Mouse (Mus musculus) activated CD4-positive, CD25-positive, alpha-beta regulatory T cell, adult 4 months (primary cell): Measurements from ENCODE around the gene Ptbp1. TPM values are rescaled to one million over a fixed set of nuclear protein-coding genes. Genes with fewer than 3 reads are reported as not detected.
A peak's percentile ranks its signal among the peaks of the same experiment; 100 is the strongest.

Source experiments
- ATAC-seq: one replicate; pipeline ENCODE4 v1.8.0; 2017
- polyA plus RNA-seq, 2 experiments: library from polyadenylated mRNA; unstranded; fragments of 100-300 nt; shearing (Covaris generic); gene quantifications; one replicate each; pipeline ENCODE4 v1.2.1; 2017

Gene Ptbp1
- polyA plus RNA-seq, 2 experiments from 2014 or later: 94.0 to 159 TPM

- no peak for ATAC-seq
Measured at GRCm38 (mm10) chr10:79859116-79859515, 4.9 kb downstream of the Ptbp1 start.

DNA sequence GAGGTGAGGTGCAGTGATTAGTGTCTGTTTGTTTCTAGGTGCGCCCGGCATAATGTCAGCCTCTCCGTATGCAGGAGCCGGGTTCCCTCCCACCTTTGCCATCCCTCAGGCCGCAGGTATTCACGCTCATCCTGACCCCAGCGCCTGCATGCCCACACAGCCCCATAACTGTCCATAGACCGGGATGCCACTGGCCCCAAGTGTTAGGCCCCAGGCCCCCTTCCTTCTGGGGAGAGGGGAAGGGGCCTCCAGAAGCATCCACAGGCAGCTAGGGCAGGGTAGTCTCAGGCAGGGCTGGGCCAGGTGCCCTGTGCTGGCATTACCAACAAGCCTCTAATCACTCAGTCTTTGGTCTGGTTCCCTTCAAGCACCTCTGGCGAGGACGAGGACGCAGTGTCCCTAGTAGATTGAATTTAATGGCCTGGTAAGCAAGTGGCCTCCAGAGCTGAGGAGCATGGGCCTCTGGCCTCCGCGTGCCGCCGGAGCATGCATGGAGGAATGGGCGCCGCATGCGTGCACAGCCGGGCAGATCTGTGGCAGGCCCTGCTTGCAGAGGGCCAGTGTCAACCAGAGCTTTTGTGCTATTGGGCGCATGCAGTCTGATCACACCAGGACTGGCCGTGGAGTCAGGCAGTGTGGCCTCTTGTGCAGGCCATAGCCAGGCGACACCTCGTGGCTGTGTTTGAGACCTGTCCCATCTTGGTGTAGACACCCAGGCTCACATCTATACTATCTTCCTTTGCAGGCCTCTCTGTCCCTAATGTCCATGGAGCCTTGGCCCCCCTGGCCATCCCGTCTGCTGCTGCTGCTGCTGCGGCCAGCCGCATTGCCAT is 6.1 kb downstream of the Ptbp1 start:
- ATAC-seq: no peak

- ATAC-seq: no peak
Measured at GRCm38 (mm10) chr10:79861230-79862048, 7.2 kb downstream of the Ptbp1 start.

GRCm38 (mm10) chr10:79862049-79862788 is 8.0 kb downstream of the Ptbp1 start:
- no peak for ATAC-seq

GRCm38 (mm10) chr10:79862925-79863324 is 8.7 kb downstream of the Ptbp1 start:
- ATAC-seq: no peak

DNA sequence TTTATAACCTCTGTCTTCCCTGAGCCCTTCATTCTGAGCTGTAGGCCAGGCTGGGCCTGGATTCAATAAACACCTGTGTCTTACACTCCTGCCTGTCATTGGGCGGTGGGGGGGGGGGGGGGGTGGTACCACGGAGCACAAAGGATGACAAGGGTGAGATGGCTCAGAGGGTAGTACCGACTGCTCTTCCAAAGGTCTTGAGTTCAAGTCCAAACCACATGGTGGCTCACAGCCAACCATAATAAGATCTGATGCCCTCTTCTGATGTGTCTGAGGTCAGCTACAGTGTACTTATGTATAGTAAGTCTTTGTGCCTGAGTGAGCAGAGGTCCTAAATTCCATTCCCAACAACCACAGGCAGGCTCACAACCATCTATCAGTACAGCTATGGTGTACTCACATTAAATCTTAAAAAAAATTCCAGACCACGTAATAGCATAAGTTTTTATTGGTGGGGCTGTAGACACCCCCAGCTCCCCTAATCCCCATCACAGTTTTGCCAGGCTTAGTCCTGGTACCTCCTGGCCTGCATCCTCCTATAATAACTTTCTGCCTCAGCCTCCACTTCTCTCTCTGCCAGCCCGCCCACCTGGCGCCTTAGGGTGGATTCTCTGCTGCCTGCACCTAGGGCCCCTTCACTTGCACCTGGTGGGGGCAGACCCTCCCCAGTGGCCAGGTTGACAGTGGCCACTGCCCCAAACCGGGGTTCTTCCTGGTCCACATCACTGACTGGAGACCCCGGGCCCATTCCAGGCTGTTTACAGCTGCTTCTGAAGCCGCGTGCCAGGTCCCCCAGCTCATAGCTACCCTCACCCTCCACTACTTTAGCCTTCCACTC is 10.3 kb downstream of the Ptbp1 start:
- ATAC-seq: no peak

DNA sequence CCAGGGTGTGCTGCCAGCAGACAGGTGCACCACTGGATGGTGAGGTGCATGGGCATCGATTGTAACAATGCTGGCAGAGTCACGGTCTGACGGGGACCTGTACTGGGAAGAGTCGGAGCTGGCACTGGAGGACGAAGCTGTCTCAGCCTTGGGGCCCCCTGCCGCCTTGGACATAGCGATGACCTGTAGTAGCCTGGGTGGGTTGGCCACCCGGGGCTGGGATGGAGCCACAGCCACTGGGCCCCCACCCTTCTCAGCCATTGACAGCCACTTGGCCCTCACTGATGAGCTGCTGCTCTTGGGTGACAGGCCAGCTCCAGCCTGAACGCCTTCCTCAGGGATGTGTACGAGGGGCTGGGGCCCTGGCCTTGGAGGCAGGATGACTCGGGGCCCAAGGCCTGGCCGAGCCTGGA is 11.0 kb downstream of the Ptbp1 start:
- ATAC-seq: no peak

- no peak for ATAC-seq
Measured at GRCm38 (mm10) chr10:79865801-79866295, 11.6 kb downstream of the Ptbp1 start.

GRCm38 (mm10) chr10:79866601-79867000 is 12.4 kb downstream of the Ptbp1 start:
- no peak for ATAC-seq

DNA sequence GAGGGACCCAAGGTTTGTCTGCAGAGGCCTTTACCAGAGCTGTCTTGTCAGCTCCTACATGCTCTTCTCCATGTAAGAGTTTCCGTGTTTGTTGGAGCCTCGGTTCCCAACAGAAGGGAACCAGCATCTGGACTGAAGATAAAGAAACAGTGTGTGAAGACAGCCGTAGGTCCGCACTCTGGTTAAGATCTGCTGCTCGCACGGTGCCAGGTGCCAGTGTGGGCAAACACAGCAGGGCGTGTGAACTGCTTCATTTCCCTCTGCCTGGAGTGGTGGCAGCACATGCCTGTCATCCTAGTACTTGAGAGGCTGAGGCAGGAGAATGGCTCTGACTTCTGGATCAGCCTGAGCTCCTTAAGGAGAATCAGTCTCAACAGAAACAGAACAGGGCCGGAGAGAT is 17.6 kb downstream of the Ptbp1 start:
- ATAC-seq: no peak

DNA sequence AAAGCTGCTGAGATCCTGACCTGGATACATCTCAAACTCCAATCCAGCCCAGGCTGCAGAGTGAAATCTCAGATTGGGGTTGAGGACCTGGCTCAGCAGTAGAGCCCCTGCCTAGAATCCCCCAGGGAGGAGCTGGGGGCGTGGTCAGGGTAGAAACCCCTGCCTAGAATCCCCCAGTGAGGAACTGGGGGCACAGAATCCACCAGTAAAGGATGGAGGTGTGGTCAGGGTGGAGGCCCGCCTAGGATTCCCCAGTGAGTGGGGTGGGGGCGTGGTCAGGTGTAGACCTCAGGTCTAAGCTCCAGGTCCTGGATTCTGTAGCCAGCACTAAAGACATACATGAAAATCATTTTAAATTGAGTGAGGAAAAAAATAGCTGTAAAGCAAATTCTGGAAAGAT is 18.6 kb downstream of the Ptbp1 start:
- no peak for ATAC-seq

DNA sequence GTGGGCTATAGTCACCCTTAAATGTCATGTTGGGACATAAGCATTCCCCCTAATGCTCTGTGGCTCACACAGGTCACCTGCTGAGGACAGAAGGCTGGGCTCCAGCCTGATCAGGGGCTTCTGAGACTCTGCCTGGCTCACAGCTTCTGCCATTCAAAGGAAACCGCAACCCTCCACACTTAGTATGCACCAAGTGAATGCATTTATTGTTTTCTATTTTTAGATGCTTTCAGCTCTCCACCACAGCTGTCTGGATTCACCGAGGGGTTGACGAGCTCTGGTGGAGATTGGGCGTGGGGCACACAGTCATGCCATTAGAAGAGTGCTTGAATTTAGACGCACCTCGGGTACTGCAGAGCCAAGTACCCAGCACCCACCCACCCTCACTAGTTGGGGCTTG is 19.1 kb downstream of the Ptbp1 start:
- no peak for ATAC-seq

DNA sequence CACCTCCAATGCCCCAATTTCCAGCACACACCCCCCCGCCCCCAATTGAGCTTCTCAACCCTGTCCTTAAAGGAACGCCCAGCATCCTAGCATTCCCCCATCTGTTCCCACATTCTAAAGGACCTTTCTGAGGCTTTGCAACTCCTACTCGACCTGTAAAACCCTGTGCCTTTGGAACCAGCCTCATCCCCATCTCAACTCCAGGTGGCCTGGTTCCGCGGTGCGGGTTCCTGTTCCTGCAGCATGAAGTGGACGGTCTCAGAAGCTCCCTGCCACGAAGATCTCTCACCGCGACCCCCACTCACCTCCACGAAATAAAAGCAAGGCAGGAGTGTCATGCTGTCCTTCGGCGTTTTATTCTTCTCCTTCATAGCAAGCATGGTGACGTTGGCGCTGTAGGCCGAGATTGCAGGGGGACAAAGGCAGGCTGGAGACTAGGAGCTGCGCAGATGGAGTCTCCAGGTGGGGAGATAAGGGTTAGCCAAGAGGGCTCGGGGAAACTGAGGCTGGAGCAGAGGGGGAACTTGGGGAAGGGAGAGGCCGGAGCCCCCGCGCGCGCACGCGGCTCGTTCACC is 19.6 kb downstream of the Ptbp1 start:
- no peak for ATAC-seq

GRCm38 (mm10) chr10:79874290-79874862 is 20.1 kb downstream of the Ptbp1 start, which contains the start of the genes Prtn3 and Plppr3:
TSS of gene Prtn3 (plus strand) at chr10:79874476.
TSS of gene Plppr3 (minus strand) at chr10:79874634.
- no peak for ATAC-seq

DNA sequence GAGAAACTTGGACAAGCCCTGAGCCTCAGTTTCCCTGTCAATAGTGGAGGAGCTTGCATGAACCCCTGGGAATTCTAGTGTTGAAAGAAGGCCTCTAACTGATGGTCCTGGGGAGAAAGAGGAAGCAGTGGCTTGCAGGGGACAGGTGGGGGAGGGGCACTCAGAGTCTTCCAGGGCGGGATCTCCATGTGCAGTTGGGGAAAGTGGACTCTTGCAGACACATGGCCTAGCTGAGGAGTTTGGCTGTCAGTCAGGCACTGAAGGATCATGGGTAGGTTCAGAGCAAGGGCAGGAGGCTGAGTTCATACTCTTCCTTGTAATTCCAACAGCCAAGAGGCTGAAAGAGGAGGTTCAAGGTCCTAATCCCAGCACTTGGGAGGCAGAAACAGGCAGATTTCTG is 22.9 kb downstream of the Ptbp1 start:
- ATAC-seq: no peak

DNA sequence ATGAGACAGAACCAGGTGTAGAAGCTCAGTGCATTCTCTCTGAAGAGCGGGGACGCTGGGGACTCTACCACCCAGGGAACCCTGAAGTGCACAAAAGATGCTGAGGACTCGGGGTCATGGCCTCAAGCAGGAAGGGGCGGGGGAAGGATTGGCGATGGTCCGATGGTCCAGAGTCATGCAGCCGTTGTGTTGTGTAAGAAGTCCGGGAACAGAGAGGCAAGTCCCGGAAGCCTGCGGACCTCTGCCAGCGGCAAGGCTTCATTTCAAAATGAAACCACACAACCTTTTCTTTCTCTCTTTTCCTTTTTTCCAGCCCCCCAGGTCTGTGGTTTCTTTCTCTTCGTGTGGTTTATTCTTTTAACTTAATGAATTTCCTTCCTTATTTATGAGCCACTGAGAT is 23.5 kb downstream of the Ptbp1 start:
- ATAC-seq: no peak

DNA sequence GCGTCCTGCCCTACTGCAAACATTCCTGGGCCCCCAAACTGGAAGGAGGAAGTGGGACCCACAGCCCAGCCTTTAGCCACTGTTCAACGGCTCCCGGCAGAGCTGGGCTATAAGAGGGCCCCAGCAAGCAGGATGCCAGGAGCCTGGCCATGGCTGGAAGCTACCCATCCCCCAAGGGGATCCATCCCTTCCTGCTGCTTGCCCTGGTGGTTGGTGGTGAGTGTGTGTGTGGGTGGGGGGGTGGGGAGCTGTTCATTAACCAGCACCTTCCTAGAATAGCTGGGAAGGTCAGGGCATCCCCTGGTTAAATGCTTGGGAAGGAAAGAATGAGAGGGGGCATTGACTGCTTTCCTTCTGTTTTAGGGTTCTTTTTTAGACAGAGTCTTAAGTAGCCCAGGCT is 25.3 kb downstream of the Ptbp1 start:
- no peak for ATAC-seq

- ATAC-seq: no peak
Measured at GRCm38 (mm10) chr10:79880721-79881120, 26.5 kb downstream of the Ptbp1 start.

DNA sequence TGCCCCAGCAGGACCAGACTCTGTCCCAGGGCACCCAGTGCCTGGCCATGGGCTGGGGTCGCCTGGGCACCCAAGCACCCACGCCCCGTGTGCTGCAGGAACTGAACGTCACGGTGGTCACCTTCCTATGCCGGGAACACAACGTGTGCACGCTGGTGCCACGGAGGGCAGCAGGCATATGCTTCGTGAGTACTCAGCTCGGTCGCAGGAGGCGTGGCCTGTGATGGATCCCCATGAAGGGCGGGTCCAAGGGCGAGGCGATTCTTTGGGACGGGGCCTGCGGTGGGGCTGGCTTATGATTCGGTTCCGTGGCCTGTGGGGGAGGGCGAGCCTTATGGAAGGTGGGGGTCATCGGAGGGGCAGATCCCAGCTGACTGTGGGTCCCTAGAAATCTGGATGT is 27.8 kb downstream of the Ptbp1 start:
- no peak for ATAC-seq

DNA sequence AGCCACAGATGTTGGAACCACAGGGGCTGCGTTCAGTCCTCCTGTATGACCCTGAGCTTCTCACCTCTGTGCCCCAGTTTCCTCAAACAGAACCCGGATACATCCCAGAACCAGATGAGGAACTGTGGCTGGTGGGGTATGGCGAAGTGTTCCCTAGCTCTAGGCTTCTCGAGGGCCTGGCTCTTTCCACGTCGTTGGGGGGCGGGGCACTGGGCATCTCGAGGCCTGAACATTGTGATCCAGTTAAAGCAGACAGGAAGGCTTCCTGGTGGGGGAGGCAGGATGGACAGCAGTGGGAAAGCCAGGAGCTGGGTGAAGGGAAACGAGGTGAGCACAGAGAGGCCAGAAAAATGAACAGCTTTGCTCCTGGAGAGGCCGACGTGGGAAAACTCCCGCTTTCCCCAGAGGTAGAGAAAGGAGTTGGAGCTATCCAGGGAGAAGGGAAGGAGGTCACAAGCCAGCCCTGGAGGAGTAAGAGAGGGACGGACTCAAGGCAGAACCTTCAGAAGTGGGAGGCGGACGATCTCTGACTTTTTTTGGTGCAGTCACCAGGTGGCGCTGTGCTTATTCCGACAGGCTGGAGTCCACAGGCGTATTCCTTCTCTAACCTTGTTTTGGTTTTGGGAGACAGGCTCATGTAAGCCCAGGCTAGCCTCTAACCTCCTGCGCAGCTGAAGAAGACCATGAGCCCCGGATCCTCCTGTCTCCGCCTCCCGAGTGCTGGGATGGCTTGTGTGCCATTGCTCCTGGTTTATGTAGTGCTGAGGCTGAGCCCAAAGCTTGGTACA is 29.3 kb downstream of the Ptbp1 start:
- peak; percentile 28 for ATAC-seq
